Mouse (Mus musculus) intestine, embryonic 14.5 days (tissue): ENCODE data around the gene Zfp870. TPM values are rescaled to one million over a fixed set of nuclear protein-coding genes. Genes with fewer than 3 reads are reported as not detected.

Experiments
- ATAC-seq: fragments of 200-750 bp; cut with Nextera tagmentation; replicated peaks from 2 replicates; pipeline ENCODE4 v1.8.0; 2017; ENCODE audit warnings: low read depth, moderate number of reproducible peaks, moderate TSS enrichment, moderate library complexity; ENCODE audit not compliant: low FRiP score, low TSS enrichment
- DNase-seq: peaks from one replicate; pipeline ENCODE4 v3.0.0-alpha.2; 2018; ENCODE audit warnings: low spot score
- H3K27ac ChIP-seq: fragments of 300-500 bp; sonication (generic); 2 replicates; pipeline ENCODE4 v1.5.1; 2014; ENCODE audit warnings: low read depth, mild to moderate bottlenecking, control low read depth
- H3K27me3 ChIP-seq: fragments of 300-500 bp; sonication (generic); replicated peaks from 2 replicates; pipeline ENCODE4 v1.6.1; 2014; ENCODE audit warnings: low read length, control low read depth; ENCODE audit not compliant: control insufficient read depth, insufficient read depth
- H3K36me3 ChIP-seq: fragments of 300-500 bp; sonication (generic); 2 replicates; pipeline ENCODE4 v1.6.1; 2014; ENCODE audit warnings: low read length, control low read depth; ENCODE audit not compliant: control insufficient read depth, insufficient read depth
- H3K4me1 ChIP-seq: fragments of 300-500 bp; sonication (generic); replicated peaks from 2 replicates; pipeline ENCODE4 v1.6.1; 2014; ENCODE audit warnings: low read length, control low read depth, mixed read lengths; ENCODE audit not compliant: control insufficient read depth, insufficient read depth
- H3K4me2 ChIP-seq: fragments of 300-500 bp; sonication (generic); 2 replicates; pipeline ENCODE4 v1.6.1; 2014; ENCODE audit warnings: low read length
- H3K4me3 ChIP-seq: fragments of 300-500 bp; sonication (generic); 2 replicates; pipeline ENCODE4 v1.5.1; 2014; ENCODE audit warnings: low read depth, low read length, control low read depth, mixed read lengths
- H3K9ac ChIP-seq: fragments of 300-500 bp; sonication (generic); 2 replicates; pipeline ENCODE4 v1.6.1; 2014; ENCODE audit warnings: mild to moderate bottlenecking, low read length
- H3K9me3 ChIP-seq: fragments of 300-500 bp; sonication (generic); 2 replicates; pipeline ENCODE4 v1.6.1; 2016; ENCODE audit warnings: low read length, control low read depth; ENCODE audit not compliant: control insufficient read depth
- WGBS: fragments of 180-500 bp; shearing (Covaris S2); extraction: QIAGEN DNeasy Blood & Tissue Kit; methylation state at CpG from one replicate; pipeline ENCODE4 v1.1.7; 2014; 5-methylcytosine and 5-hydroxymethylcytosine counted together
- polyA plus RNA-seq: library from polyadenylated mRNA; unstranded; fragments of >200 nt; fragmentation: Nextera tagmentation; extraction: Ambion mirVana; gene quantifications from 2 replicates; pipeline ENCODE4 v1.2.1, GENCODE M21; 2014

Zfp870 gene
- polyA plus RNA-seq, 1 experiment from 2014 or later, result 6.7 TPM

DNA sequence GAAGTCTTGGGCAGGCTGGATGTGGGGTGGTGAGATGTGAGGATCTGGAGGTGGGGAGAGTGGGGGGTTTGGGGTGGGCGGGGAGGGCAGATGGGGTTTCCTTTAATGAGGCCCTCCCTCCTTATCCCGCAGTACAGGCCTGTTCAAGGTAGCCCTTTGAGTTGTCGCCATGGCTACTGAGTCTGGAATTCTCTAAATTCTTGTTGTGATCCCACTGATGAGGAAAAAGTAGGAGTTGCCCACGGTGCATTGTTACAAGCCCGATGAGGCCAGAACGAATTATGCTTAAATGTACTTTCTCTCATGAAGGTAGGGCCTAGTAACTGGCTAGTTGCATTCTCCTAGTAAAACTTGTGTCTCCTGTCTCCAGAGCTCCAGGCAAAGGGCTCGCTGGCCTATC, 39.9 kb downstream of the Zfp870 start:
- 59% methylated on average over 7 of the region's 7 CpGs for WGBS
- no peak overlapping the region for H3K9ac ChIP-seq
- no peak for ATAC-seq

DNA sequence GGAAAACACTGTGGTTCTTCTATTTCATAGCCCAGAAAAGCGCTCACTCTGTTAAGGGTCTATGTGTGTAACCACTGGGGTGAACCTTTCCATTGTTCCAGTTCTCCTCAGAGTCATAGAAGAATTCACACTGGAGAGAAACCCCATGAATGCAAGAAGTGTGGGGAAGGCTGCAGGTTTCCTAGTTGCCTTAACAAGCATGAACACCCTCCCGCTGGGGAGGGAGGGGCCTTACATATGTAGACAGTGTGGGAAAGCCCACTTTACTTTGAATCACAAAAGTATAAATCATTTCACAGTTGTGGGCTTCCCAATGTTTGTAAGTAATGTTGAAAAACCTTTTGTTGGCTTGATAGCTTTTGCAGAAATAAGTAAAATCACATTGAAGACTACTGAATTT, 50.1 kb downstream of the Zfp870 start:
- no peak overlapping the region for H3K4me3 ChIP-seq
- no peak overlapping the region for H3K4me2 ChIP-seq
- no peaks in the 10 kb centered on the region for H3K36me3 ChIP-seq
- ATAC-seq (no peak), DNase-seq (no peak)
- H3K4me1 ChIP-seq, result no peaks in the 10 kb centered on the region
- no peak overlapping the region for H3K27ac ChIP-seq
- 0 out of 2 replicates have a peak, but pooled peaks cover 6% of the 10 kb centered on the region for H3K9me3 ChIP-seq
- H3K27me3 ChIP-seq, result no peaks in the 10 kb centered on the region
- 75% methylated on average over 2 of the region's 2 CpGs for WGBS
- no peak overlapping the region for H3K9ac ChIP-seq

More for the DNA sequence above, 39.9 kb downstream of the Zfp870 start:
- Histone ChIP-seq H3K27me3 (no peaks in the 10 kb centered on the region), H3K4me1 (no peaks in the 10 kb centered on the region), H3K36me3 (no peaks in the 10 kb centered on the region), H3K9me3 (no peaks in the 10 kb centered on the region), H3K4me2 (no peak overlapping the region), H3K27ac (no peak overlapping the region), H3K4me3 (no peak overlapping the region)
- no peak for DNase-seq

DNA sequence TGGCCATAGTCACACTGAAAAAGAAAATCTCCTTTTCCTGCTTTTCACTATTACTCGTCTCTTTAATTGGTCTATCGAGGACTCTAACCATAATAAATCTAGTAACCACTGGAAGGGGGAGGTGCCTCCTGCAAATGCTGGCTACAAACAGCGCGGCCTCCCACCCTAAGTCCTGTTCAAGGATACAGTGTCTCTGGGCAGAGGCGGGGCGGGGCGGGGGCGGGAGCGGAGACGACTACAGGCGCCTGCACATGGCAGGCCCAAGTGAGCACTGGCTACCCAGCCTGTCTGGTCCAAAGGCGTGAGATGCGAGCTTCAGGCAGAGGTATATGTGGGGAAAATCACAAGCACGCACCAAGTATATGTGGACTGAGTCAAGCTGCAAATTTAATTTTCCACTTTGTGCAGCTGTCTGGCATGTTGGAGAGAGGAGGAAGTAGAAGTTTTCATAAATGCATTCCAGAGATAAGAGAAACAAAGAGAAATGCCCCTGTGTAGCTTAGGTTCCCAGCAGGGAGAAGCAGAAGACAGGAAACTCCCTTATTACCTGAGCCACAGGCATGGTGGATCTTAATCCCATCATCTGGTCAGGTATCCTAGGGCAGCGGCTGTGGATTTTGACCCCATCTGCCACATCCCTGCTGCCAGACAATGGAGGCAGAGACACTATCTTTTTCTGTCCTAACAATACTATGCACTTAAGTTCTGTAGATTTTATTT, 52.2 kb downstream of the Zfp870 start:
- no peaks in the 10 kb centered on the region for H3K36me3 ChIP-seq
- no peaks in the 10 kb centered on the region for H3K27me3 ChIP-seq
- peak overlapping the region; percentile 7; the same call in 1 of the 2 replicates for H3K4me2 ChIP-seq
- 0 out of 2 replicates have a peak, but pooled peaks cover 6% of the 10 kb centered on the region for H3K9me3 ChIP-seq
- no peak overlapping the region for H3K9ac ChIP-seq
- no peak overlapping the region; the same call in 1 of the 2 replicates for H3K27ac ChIP-seq
- ATAC-seq (peak; percentile 79), DNase-seq (peak; percentile 61)
- 40% methylated on average over 15 of the region's 15 CpGs for WGBS
- H3K4me3 ChIP-seq, result no peak overlapping the region
- no peaks in the 10 kb centered on the region for H3K4me1 ChIP-seq

DNA sequence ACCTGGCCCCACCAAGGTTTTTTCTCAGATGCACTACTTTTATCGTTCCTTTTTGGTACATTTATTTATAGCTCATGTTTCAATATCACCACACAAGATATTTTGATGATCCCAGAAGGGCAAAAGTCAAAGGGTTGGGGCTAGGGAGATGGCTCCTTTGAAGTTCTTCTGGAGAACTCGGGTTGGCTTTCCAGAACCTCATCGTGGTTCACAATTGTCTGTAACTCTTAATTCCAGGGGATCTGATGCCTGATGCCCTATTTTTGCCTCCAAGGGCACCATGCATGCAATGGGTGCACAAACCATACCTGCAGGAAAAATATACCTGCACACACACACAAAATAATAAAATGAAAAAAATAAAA, 61.0 kb downstream of the Zfp870 start:
- DNase-seq (no peak), ATAC-seq (peak; percentile 24; the same call in 1 of the 2 replicates)
- no peak overlapping the region for H3K27ac ChIP-seq
- no peaks in the 10 kb centered on the region for H3K9me3 ChIP-seq
- H3K4me1 ChIP-seq, result peaks cover 7% of the 10 kb centered on the region; the same call in 1 of the 2 replicates
- H3K27me3 ChIP-seq, result no peaks in the 10 kb centered on the region
- peaks cover 14% of the 10 kb centered on the region for H3K36me3 ChIP-seq
- H3K9ac ChIP-seq, result no peak overlapping the region; the same call in 1 of the 2 replicates
- WGBS, result 27% methylated on average over 3 of the region's 3 CpGs
- peak overlapping the region; percentile 94 for H3K4me2 ChIP-seq
- H3K4me3 ChIP-seq, result peak overlapping the region; percentile 87

DNA sequence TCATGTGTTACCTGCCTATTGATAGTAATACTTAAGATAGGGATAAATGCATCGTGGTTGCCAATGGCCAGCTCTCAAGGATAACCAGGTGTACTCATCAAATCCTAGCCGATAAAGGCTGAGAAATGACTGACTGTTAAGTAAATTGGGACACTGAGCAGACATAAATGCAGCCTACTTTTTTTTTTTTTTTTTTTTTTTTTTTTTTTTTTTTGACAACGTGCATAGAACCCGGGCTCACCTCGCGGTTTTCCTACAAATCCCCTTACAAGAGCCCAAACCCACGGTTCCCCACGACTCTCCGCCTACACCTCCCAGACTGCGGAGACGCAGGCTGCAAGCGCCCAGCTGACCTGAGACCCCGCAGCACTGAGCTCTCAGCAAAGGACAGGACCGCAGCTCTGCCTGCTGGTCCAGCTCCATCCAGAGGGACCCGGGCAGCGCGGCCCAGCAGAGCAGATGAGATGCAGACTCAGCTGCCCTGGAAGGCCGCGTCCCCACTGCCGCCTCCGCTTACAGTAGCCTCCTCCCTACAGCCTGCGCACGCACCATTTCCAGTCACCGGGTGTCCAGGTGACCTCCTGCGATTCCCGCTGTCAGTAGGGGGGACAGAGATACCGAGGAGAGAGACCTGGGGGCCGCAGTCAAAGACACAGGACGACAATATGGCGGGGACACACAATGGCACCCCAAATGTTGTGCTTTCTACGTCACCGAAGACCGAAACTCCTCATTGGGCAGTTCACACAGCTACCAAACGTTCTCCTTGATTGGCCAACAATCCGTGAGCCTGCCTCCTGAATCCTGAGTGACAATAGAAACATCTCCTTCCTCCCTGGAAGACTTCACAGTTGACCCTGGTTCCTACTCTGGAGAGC, 61.7 kb downstream of the Zfp870 start, which contains the start of gene Zfp799:
Zfp799 (minus strand) TSS at position 722 of the 878 bp plus-strand sequence.
- peak within 1 kb of the TSS; percentile 77 for H3K27ac ChIP-seq
- 1% methylated on average over 35 of the region's 35 CpGs for WGBS

More for the DNA sequence above, 61.7 kb downstream of the Zfp870 start, which contains the start of gene Zfp799:
- peak; percentile 97 for ATAC-seq
- Histone ChIP-seq H3K36me3 (peaks cover 20% of the 10 kb centered on the region), H3K4me1 (peaks cover 7% of the 10 kb centered on the region; the same call in 1 of the 2 replicates), H3K9ac (peak within 1 kb of the TSS; percentile 93), H3K4me2 (peak within 1 kb of the TSS; percentile 94), H3K27me3 (no peaks in the 10 kb centered on the region), H3K4me3 (peak within 1 kb of the TSS; percentile 87), H3K9me3 (no peaks in the 10 kb centered on the region)
- DNase-seq, result peak; percentile 93

Other genes with a start within 250 kb of the Zfp870 start
- gene Cyp4f40, start 232.7 kb downstream of the Zfp870 start, polyA plus RNA-seq, result 3.3 and 4.7 TPM in 2 replicates
- 0.19 TPM in 1 of 2 replicates, not detected in the other for gene Cyp4f15, start 206.0 kb downstream of the Zfp870 start, polyA plus RNA-seq
- 45.7 and 55.4 TPM in 2 replicates for gene Zfp871, start 103.4 kb downstream of the Zfp870 start, polyA plus RNA-seq
- 5.3 and 6.1 TPM in 2 replicates for gene Zfp811, start 81.7 kb downstream of the Zfp870 start, polyA plus RNA-seq
- 14.2 and 16.9 TPM in 2 replicates for gene Zfp799, start 61.4 kb downstream of the Zfp870 start, polyA plus RNA-seq
- gene Cyp4f14, start 25.7 kb upstream of the Zfp870 start, polyA plus RNA-seq, result 0.73 and 0.78 TPM in 2 replicates
- gene Cyp4f13, start 55.8 kb upstream of the Zfp870 start, polyA plus RNA-seq, result 17.8 and 19.9 TPM in 2 replicates
- 13.1 and 14.9 TPM in 2 replicates for gene Zfp472, start 74.2 kb upstream of the Zfp870 start, polyA plus RNA-seq
- 8.5 and 12.9 TPM in 2 replicates for gene Zfp952, start 101.5 kb upstream of the Zfp870 start, polyA plus RNA-seq
- gene Zfp763, start 141.8 kb upstream of the Zfp870 start, polyA plus RNA-seq, result 12.6 and 16.1 TPM in 2 replicates
- gene 4921501E09Rik, start 176.4 kb upstream of the Zfp870 start, polyA plus RNA-seq, result not detected in 2 replicates
- gene Zfp563, start 197.7 kb upstream of the Zfp870 start, polyA plus RNA-seq, result 6.6 and 7.1 TPM in 2 replicates
- gene Morc2b, start 248.0 kb upstream of the Zfp870 start, polyA plus RNA-seq, result not detected in 2 replicates